Mouse (Mus musculus) lung, embryonic 14.5 days (tissue): Measurements from ENCODE around the gene Trpm1. TPM values are rescaled to one million over a fixed set of nuclear protein-coding genes. Genes with fewer than 3 reads are reported as not detected.

Experiments used
- ATAC-seq: fragments of 200-750 bp; cut with Nextera tagmentation; 2 replicates; pipeline ENCODE4 v1.8.0; 2017; ENCODE audit warnings: mild to moderate bottlenecking, moderate TSS enrichment, moderate library complexity; ENCODE audit not compliant: insufficient read depth
- DNase-seq: peaks from one replicate; pipeline ENCODE4 v3.0.0-alpha.2; 2015
- H3K27ac ChIP-seq: fragments of 300-500 bp; sonication (generic); 2 replicates; pipeline ENCODE4 v1.5.1; 2014; ENCODE audit warnings: low read depth, mild to moderate bottlenecking, moderate library complexity
- H3K27me3 ChIP-seq: fragments of 300-500 bp; sonication (generic); 2 replicates; pipeline ENCODE4 v1.6.1; 2014; ENCODE audit warnings: low read length, control low read depth; ENCODE audit not compliant: insufficient read depth
- H3K36me3 ChIP-seq: fragments of 300-500 bp; sonication (generic); 2 replicates; pipeline ENCODE4 v1.6.1; 2014; ENCODE audit warnings: control low read depth; ENCODE audit not compliant: insufficient read depth
- H3K4me1 ChIP-seq: fragments of 300-500 bp; sonication (generic); 2 replicates; pipeline ENCODE4 v1.6.1; 2014; ENCODE audit warnings: antibody characterized with exemption, control low read depth; ENCODE audit not compliant: insufficient read depth
- H3K4me2 ChIP-seq: fragments of 300-500 bp; sonication (generic); 2 replicates; pipeline ENCODE4 v1.6.1; 2014; ENCODE audit warnings: mild to moderate bottlenecking
- H3K4me3 ChIP-seq: fragments of 300-500 bp; sonication (generic); 2 replicates; pipeline ENCODE4 v1.5.1; 2014; ENCODE audit warnings: low read depth, low read length
- H3K9ac ChIP-seq: fragments of 300-500 bp; sonication (generic); 2 replicates; pipeline ENCODE4 v1.6.1; 2014
- H3K9me3 ChIP-seq: fragments of 300-500 bp; sonication (generic); 2 replicates; pipeline ENCODE4 v1.6.1; 2016; ENCODE audit warnings: low read depth, low read length, control low read depth
- CTCF ChIP-seq: IDR thresholded peaks from 2 replicates; pipeline ENCODE4 v1.5.1; 2016; ENCODE audit warnings: antibody characterized with exemption, low read depth
- WGBS: fragments of 180-500 bp; shearing (Covaris S2); extraction: QIAGEN DNeasy Blood & Tissue Kit; methylation state at CpG from one replicate; pipeline ENCODE4 v1.1.7; 2014; 5-methylcytosine and 5-hydroxymethylcytosine counted together
- polyA plus RNA-seq: library from polyadenylated mRNA; unstranded; fragments of >200 nt; fragmentation: Nextera tagmentation; extraction: Ambion mirVana; gene quantifications from 2 replicates; pipeline ENCODE4 v1.2.1, GENCODE M21; 2014

Trpm1 gene
- polyA plus RNA-seq, 1 experiment from 2014 or later = not detected

GRCm38 (mm10) chr7:64234310-64234820 lies 80.7 kb downstream of the Trpm1 start:
- no peaks in the 10 kb centered on the region for H3K9me3 ChIP-seq

DNA sequence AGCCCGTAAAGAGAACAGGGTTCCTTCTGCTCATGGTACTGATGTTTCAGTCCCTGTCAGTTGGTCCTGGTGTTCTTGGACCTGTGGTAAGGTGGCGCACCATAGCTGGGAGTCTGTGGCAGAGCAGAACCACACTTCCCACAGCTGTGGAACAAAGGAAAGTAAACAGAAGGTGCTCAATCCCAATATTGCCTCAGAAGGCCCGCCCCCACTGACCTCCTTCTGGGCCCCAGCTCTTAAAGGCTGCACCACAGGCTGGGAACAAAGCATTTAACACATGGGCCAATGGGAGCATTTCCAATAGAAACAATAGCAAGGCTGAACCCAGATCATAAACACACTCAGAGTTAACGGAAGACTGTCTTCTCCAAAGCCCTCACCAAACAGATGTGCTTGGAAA lies 82.9 kb downstream of the Trpm1 start:
- H3K4me3 ChIP-seq = no peak overlapping the region
- H3K27ac ChIP-seq = no peak overlapping the region
- ATAC-seq (no peak), DNase-seq (no peak)
- no peaks in the 10 kb centered on the region for H3K36me3 ChIP-seq
- H3K4me1 ChIP-seq = no peaks in the 10 kb centered on the region
- H3K9ac ChIP-seq = no peak overlapping the region
- no peaks in the 10 kb centered on the region for H3K27me3 ChIP-seq
- no peak for TF ChIP-seq CTCF
- no peak overlapping the region for H3K4me2 ChIP-seq
- no peaks in the 10 kb centered on the region for H3K9me3 ChIP-seq
- 70% methylated on average over 4 of the region's 4 CpGs for WGBS

More at GRCm38 (mm10) chr7:64234310-64234820, 80.7 kb downstream of the Trpm1 start:
- no peak for DNase-seq
- no peak for TF ChIP-seq CTCF
- no peak for ATAC-seq
- no peaks in the 10 kb centered on the region for H3K27me3 ChIP-seq
- H3K27ac ChIP-seq = no peak overlapping the region
- 86% methylated on average over 5 of the region's 5 CpGs for WGBS
- no peaks in the 10 kb centered on the region for H3K4me1 ChIP-seq
- no peaks in the 10 kb centered on the region for H3K36me3 ChIP-seq
- no peak overlapping the region for H3K4me2 ChIP-seq
- no peak overlapping the region for H3K9ac ChIP-seq
- no peak overlapping the region for H3K4me3 ChIP-seq

DNA sequence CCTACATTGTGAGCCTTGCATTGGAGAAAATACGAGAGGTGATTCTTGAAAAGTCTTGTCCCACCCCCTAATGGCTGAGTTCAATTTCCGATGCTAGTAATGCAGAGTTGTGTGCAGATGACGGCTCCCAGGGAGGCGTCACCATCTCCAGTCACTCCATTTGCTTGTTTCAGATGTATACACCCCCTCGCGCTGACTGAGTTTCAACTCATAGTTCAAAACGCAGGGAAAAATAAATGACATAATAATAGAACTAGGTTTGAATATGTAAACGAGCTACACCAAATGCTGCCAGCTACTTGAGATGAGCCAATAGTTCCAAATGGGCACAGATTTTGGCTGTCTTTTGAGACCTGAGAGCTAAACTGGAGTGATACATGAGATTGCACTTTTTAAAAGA lies 84.1 kb downstream of the Trpm1 start:
- Histone ChIP-seq H3K4me1 (no peaks in the 10 kb centered on the region), H3K9ac (no peak overlapping the region), H3K27ac (no peak overlapping the region), H3K4me2 (no peak overlapping the region), H3K36me3 (no peaks in the 10 kb centered on the region), H3K9me3 (no peaks in the 10 kb centered on the region), H3K27me3 (no peaks in the 10 kb centered on the region), H3K4me3 (no peak overlapping the region)
- no peak for ATAC-seq
- no peak for TF ChIP-seq CTCF
- 67% methylated on average over 8 of the region's 8 CpGs for WGBS
- DNase-seq = no peak

GRCm38 (mm10) chr7:64238410-64239086 lies 84.9 kb downstream of the Trpm1 start:
- 84% methylated on average over 7 of the region's 7 CpGs for WGBS

GRCm38 (mm10) chr7:64239138-64239805 lies 85.6 kb downstream of the Trpm1 start:
- Histone ChIP-seq H3K27ac (no peak overlapping the region), H3K9ac (no peak overlapping the region), H3K36me3 (no peaks in the 10 kb centered on the region), H3K4me2 (no peak overlapping the region), H3K4me1 (no peaks in the 10 kb centered on the region), H3K9me3 (no peaks in the 10 kb centered on the region), H3K4me3 (no peak overlapping the region), H3K27me3 (no peaks in the 10 kb centered on the region)
- no peak for DNase-seq
- no peak for ATAC-seq
- no peak for TF ChIP-seq CTCF
- WGBS = 76% methylated on average over 9 of the region's 9 CpGs

More at GRCm38 (mm10) chr7:64238410-64239086, 84.9 kb downstream of the Trpm1 start:
- no peak overlapping the region for H3K9ac ChIP-seq
- DNase-seq (no peak), ATAC-seq (no peak)
- no peaks in the 10 kb centered on the region for H3K36me3 ChIP-seq
- no peaks in the 10 kb centered on the region for H3K9me3 ChIP-seq
- no peaks in the 10 kb centered on the region for H3K4me1 ChIP-seq
- TF ChIP-seq CTCF = no peak
- H3K27me3 ChIP-seq = no peaks in the 10 kb centered on the region
- H3K4me3 ChIP-seq = no peak overlapping the region
- no peak overlapping the region for H3K4me2 ChIP-seq
- no peak overlapping the region for H3K27ac ChIP-seq

- H3K4me2 ChIP-seq = no peak overlapping the region
- ATAC-seq = no peak
- no peaks in the 10 kb centered on the region for H3K36me3 ChIP-seq
- no peaks in the 10 kb centered on the region for H3K27me3 ChIP-seq
- no peak overlapping the region for H3K27ac ChIP-seq
- TF ChIP-seq CTCF = no peak
- no peak for DNase-seq
- H3K4me1 ChIP-seq = no peaks in the 10 kb centered on the region
- no peak overlapping the region for H3K4me3 ChIP-seq
- no peaks in the 10 kb centered on the region for H3K9me3 ChIP-seq
- WGBS = 68% methylated on average over 4 of the region's 4 CpGs
- no peak overlapping the region for H3K9ac ChIP-seq
These were observed 86.2 kb downstream of the Trpm1 start for GRCm38 (mm10) chr7:64239806-64240315.

DNA sequence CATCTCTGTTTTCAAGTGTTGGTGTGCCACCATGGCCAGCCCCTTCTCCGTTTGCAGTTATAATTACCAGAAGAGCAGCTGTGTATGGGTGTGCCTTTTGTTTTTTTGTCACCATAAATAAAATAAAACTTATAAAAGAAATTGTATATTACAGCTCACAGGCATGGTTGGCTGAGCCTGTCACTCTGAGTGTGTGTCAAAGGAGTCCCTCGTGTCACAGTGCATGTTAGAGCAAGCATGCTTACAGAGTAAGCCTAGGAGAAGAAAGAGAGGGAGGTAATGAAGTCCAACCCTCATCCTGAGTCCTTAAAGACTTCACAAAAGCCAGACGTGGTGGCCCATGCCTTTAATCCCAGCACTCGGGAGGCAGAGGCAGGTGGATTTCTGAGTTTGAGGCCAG lies 88.8 kb downstream of the Trpm1 start:
- H3K9ac ChIP-seq = no peak overlapping the region
- 66% methylated on average over 4 of the region's 4 CpGs for WGBS
- H3K27ac ChIP-seq = no peak overlapping the region

More for the DNA sequence above, 88.8 kb downstream of the Trpm1 start:
- no peak for DNase-seq
- Histone ChIP-seq H3K4me2 (no peak overlapping the region), H3K4me3 (no peak overlapping the region), H3K36me3 (no peaks in the 10 kb centered on the region), H3K27me3 (no peaks in the 10 kb centered on the region), H3K9me3 (no peaks in the 10 kb centered on the region), H3K4me1 (no peaks in the 10 kb centered on the region)
- TF ChIP-seq CTCF = no peak
- ATAC-seq = no peak
